Mouse (Mus musculus): ENCODE measurements around the gene Chst5. TPM values are rescaled to one million over a fixed set of nuclear protein-coding genes. Genes with fewer than 3 reads are reported as not detected.

Chst5 gene
- total RNA-seq, 2 experiments from 2014 or later: 0.62 to 0.85 TPM

GRCm38 (mm10) chr8:111932580-111933336 lies 22.5 kb upstream of the Chst5 start:
- intact Hi-C loops (cut with DNase I): no loop called here
- peak in 1 of 2 experiments; percentile 34 for DNase-seq (ENCODE audit: low spot score in 2 of 2)

GRCm38 (mm10) chr8:111931721-111932120 lies 21.5 kb upstream of the Chst5 start:
- intact Hi-C loops (cut with DNase I): no loop called here
- no peak for DNase-seq (ENCODE audit: low spot score in 2 of 2)

GRCm38 (mm10) chr8:111929648-111930344 lies 19.5 kb upstream of the Chst5 start:
- intact Hi-C loops (cut with DNase I): no loop called here
- DNase-seq (ENCODE audit: low spot score in 2 of 2): no peak

- DNase-seq (ENCODE audit: low spot score in 2 of 2): no peak
- intact Hi-C loops (cut with DNase I): no loop called here
Observed at GRCm38 (mm10) chr8:111924976-111925375, 14.7 kb upstream of the Chst5 start.

- peak in 1 of 2 experiments; percentile 56 for DNase-seq (ENCODE audit: low spot score in 2 of 2)
- intact Hi-C loops (cut with DNase I): no loop called here
Observed at GRCm38 (mm10) chr8:111923383-111923804, 13.1 kb upstream of the Chst5 start.

GRCm38 (mm10) chr8:111920971-111921370 lies 10.7 kb upstream of the Chst5 start:
- no peak for DNase-seq (ENCODE audit: low spot score in 2 of 2)
- intact Hi-C loops (cut with DNase I): no loop called here

- DNase-seq (ENCODE audit: low spot score in 2 of 2): no peak
- intact Hi-C loops (cut with DNase I): no loop called here
Observed at GRCm38 (mm10) chr8:111919663-111920062, 9.4 kb upstream of the Chst5 start.

- intact Hi-C loops (cut with DNase I): no loop called here
- peak; percentile 55 to 66 for DNase-seq (ENCODE audit: low spot score in 2 of 2)
Observed at GRCm38 (mm10) chr8:111912860-111913432, 2.7 kb upstream of the Chst5 start.

- intact Hi-C loops (cut with DNase I): no loop called here
- peak in 1 of 2 experiments; percentile 43 for DNase-seq (ENCODE audit: low spot score in 2 of 2)
Observed at GRCm38 (mm10) chr8:111911572-111911971, 1.3 kb upstream of the Chst5 start.

- DNase-seq (ENCODE audit: low spot score in 2 of 2): no peak
- intact Hi-C loops (cut with DNase I): no loop called here
Observed at GRCm38 (mm10) chr8:111905500-111906121, 4.6 kb downstream of the Chst5 start.

- DNase-seq (ENCODE audit: low spot score in 2 of 2): no peak
- intact Hi-C loops (cut with DNase I): no loop called here
Observed at GRCm38 (mm10) chr8:111902080-111902479, 8.2 kb downstream of the Chst5 start.

- intact Hi-C loops (cut with DNase I): no loop called here
- DNase-seq (ENCODE audit: low spot score in 2 of 2): no peak
Observed at GRCm38 (mm10) chr8:111898586-111898985, 11.7 kb downstream of the Chst5 start.

GRCm38 (mm10) chr8:111894955-111895354 lies 15.3 kb downstream of the Chst5 start:
- intact Hi-C loops (cut with DNase I): no loop called here
- DNase-seq (ENCODE audit: low spot score in 2 of 2): no peak

GRCm38 (mm10) chr8:111892615-111893014 lies 17.6 kb downstream of the Chst5 start:
- DNase-seq (ENCODE audit: low spot score in 2 of 2): no peak
- intact Hi-C loops (cut with DNase I): no loop called here

GRCm38 (mm10) chr8:111891983-111892382 lies 18.3 kb downstream of the Chst5 start:
- intact Hi-C loops (cut with DNase I): no loop called here
- DNase-seq (ENCODE audit: low spot score in 2 of 2): no peak

- intact Hi-C loops (cut with DNase I): no loop called here
- no peak for DNase-seq (ENCODE audit: low spot score in 2 of 2)
Observed at GRCm38 (mm10) chr8:111890911-111891303, 19.3 kb downstream of the Chst5 start.

GRCm38 (mm10) chr8:111889931-111890910 lies 20.0 kb downstream of the Chst5 start:
- no peak for DNase-seq (ENCODE audit: low spot score in 2 of 2)
- intact Hi-C loops (cut with DNase I): no loop called here

GRCm38 (mm10) chr8:111888091-111888650 lies 22.1 kb downstream of the Chst5 start:
- intact Hi-C loops (cut with DNase I): no loop called here
- DNase-seq (ENCODE audit: low spot score in 2 of 2): no peak

GRCm38 (mm10) chr8:111887479-111887878 lies 22.8 kb downstream of the Chst5 start:
- DNase-seq (ENCODE audit: low spot score in 2 of 2): no peak
- intact Hi-C loops (cut with DNase I): no loop called here
